Mouse (Mus musculus) forebrain, postnatal 0 days (tissue): Measurements from ENCODE around the gene Csrp1. TPM values are rescaled to one million over a fixed set of nuclear protein-coding genes. Genes with fewer than 3 reads are reported as not detected.
A peak's percentile ranks its signal among the peaks of the same experiment; 100 is the strongest.

Experiments
- ATAC-seq: fragments of 200-750 bp; cut with Nextera tagmentation; 2 replicates; pipeline ENCODE4 v1.8.0; 2017; ENCODE audit warnings: mild to moderate bottlenecking, moderate library complexity
- DNase-seq: peaks from one replicate; pipeline ENCODE4 v3.0.0-alpha.2; 2015
- H3K27ac ChIP-seq: fragments of 300-500 bp; sonication (generic); 2 replicates; pipeline ENCODE4 v1.5.1; 2014; ENCODE audit warnings: low read depth, mild to moderate bottlenecking, antibody characterized with exemption, low read length, moderate library complexity, mixed read lengths
- H3K27me3 ChIP-seq: fragments of 300-500 bp; sonication (generic); 2 replicates; pipeline ENCODE4 v1.6.1; 2014; ENCODE audit warnings: mild to moderate bottlenecking, low read length, mixed read lengths; ENCODE audit not compliant: insufficient read depth
- H3K36me3 ChIP-seq: fragments of 300-500 bp; sonication (generic); 2 replicates; pipeline ENCODE4 v1.6.1; 2014; ENCODE audit warnings: mild to moderate bottlenecking, moderate library complexity; ENCODE audit not compliant: insufficient read depth
- H3K4me1 ChIP-seq: fragments of 300-500 bp; sonication (generic); 2 replicates; pipeline ENCODE4 v1.6.1; 2014; ENCODE audit warnings: antibody characterized with exemption; ENCODE audit not compliant: insufficient read depth
- H3K4me2 ChIP-seq: fragments of 300-500 bp; sonication (generic); 2 replicates; pipeline ENCODE4 v1.6.1; 2014; ENCODE audit warnings: low read depth, mild to moderate bottlenecking, moderate library complexity
- H3K4me3 ChIP-seq: fragments of 300-500 bp; sonication (generic); 2 replicates; pipeline ENCODE4 v1.5.1; 2014; ENCODE audit warnings: low read depth, low read length, mixed read lengths
- H3K9ac ChIP-seq: fragments of 300-500 bp; sonication (generic); 2 replicates; pipeline ENCODE4 v1.6.1; 2014; ENCODE audit warnings: mild to moderate bottlenecking
- H3K9me3 ChIP-seq: fragments of 300-500 bp; sonication (generic); 2 replicates; pipeline ENCODE4 v1.6.1; 2016; ENCODE audit warnings: low read length
- CTCF ChIP-seq: sonication (generic); IDR thresholded peaks from 2 replicates; pipeline ENCODE4 v1.5.1; 2016; ENCODE audit warnings: antibody characterized with exemption, control low read depth, low read depth
- WGBS: fragments of 180-500 bp; shearing (Covaris S2); extraction: QIAGEN DNeasy Blood & Tissue Kit; methylation state at CpG from one replicate; pipeline ENCODE4 v1.1.7; 2014; 5-methylcytosine and 5-hydroxymethylcytosine counted together
- polyA plus RNA-seq: library from polyadenylated mRNA; unstranded; fragments of >200 nt; fragmentation: Nextera tagmentation; extraction: Ambion mirVana; gene quantifications from 2 replicates; pipeline ENCODE4 v1.2.1, GENCODE M21; 2015
- total RNA-seq: library from RNA; depleted of rRNA; stranded (reverse); fragments of >200 nt; gene quantifications from 2 replicates; pipeline ENCODE4 v1.2.3, GENCODE M21; 2014

The Csrp1 gene
- total and polyA plus RNA-seq, 2 experiments from 2014 or later = 21.0 to 55.7 TPM

GRCm38 (mm10) chr1:135752737-135753348, 33.0 kb downstream of the Csrp1 start:
- Histone ChIP-seq H3K27ac (no peak overlapping the region), H3K27me3 (no peaks in the 10 kb centered on the region), H3K9me3 (no peaks in the 10 kb centered on the region), H3K9ac (no peak overlapping the region), H3K4me1 (no peaks in the 10 kb centered on the region), H3K36me3 (no peaks in the 10 kb centered on the region), H3K4me3 (no peak overlapping the region), H3K4me2 (no peak overlapping the region)
- ATAC-seq (peak; percentile 100), DNase-seq (peak; percentile 92)
- TF ChIP-seq CTCF = peak; percentile 99
- 15% methylated on average over 10 of the region's 10 CpGs for WGBS

- no peak overlapping the region for H3K27ac ChIP-seq
- no peaks in the 10 kb centered on the region for H3K4me1 ChIP-seq
- H3K9me3 ChIP-seq = no peaks in the 10 kb centered on the region
- WGBS = 69% methylated on average over 9 of the region's 9 CpGs
- H3K9ac ChIP-seq = no peak overlapping the region
- H3K4me2 ChIP-seq = no peak overlapping the region
- no peaks in the 10 kb centered on the region for H3K27me3 ChIP-seq
- ATAC-seq (no peak), DNase-seq (no peak)
- no peak overlapping the region for H3K4me3 ChIP-seq
- no peaks in the 10 kb centered on the region for H3K36me3 ChIP-seq
- TF ChIP-seq CTCF = no peak
These were observed 35.4 kb downstream of the Csrp1 start for GRCm38 (mm10) chr1:135755287-135755686.

GRCm38 (mm10) chr1:135755913-135756312, 36.1 kb downstream of the Csrp1 start:
- WGBS = 91% methylated on average over 3 of the region's 3 CpGs

GRCm38 (mm10) chr1:135757287-135757686, 37.4 kb downstream of the Csrp1 start:
- no peak overlapping the region for H3K4me3 ChIP-seq
- no peak overlapping the region for H3K27ac ChIP-seq
- no peaks in the 10 kb centered on the region for H3K36me3 ChIP-seq
- no peaks in the 10 kb centered on the region for H3K27me3 ChIP-seq
- no peaks in the 10 kb centered on the region for H3K4me1 ChIP-seq
- DNase-seq (no peak), ATAC-seq (no peak)
- H3K9ac ChIP-seq = no peak overlapping the region
- 75% methylated on average over 8 of the region's 8 CpGs for WGBS
- H3K9me3 ChIP-seq = no peaks in the 10 kb centered on the region
- H3K4me2 ChIP-seq = no peak overlapping the region
- TF ChIP-seq CTCF = no peak

More at GRCm38 (mm10) chr1:135755913-135756312, 36.1 kb downstream of the Csrp1 start:
- Histone ChIP-seq H3K9me3 (no peaks in the 10 kb centered on the region), H3K4me2 (no peak overlapping the region), H3K4me1 (no peaks in the 10 kb centered on the region), H3K4me3 (no peak overlapping the region), H3K36me3 (no peaks in the 10 kb centered on the region), H3K27ac (no peak overlapping the region), H3K27me3 (no peaks in the 10 kb centered on the region), H3K9ac (no peak overlapping the region)
- TF ChIP-seq CTCF = no peak
- DNase-seq (no peak), ATAC-seq (no peak)

GRCm38 (mm10) chr1:135759685-135760084, 39.8 kb downstream of the Csrp1 start:
- no peaks in the 10 kb centered on the region for H3K27me3 ChIP-seq
- no peak for TF ChIP-seq CTCF

GRCm38 (mm10) chr1:135760216-135760615, 40.4 kb downstream of the Csrp1 start:
- WGBS = 73% methylated on average over 8 of the region's 8 CpGs
- no peak for ATAC-seq
- Histone ChIP-seq H3K27ac (no peak overlapping the region), H3K4me1 (no peaks in the 10 kb centered on the region), H3K9me3 (no peaks in the 10 kb centered on the region), H3K9ac (no peak overlapping the region), H3K4me3 (no peak overlapping the region), H3K27me3 (no peaks in the 10 kb centered on the region), H3K4me2 (no peak overlapping the region), H3K36me3 (no peaks in the 10 kb centered on the region)
- peak; percentile 36 for TF ChIP-seq CTCF
- no peak for DNase-seq

More at GRCm38 (mm10) chr1:135759685-135760084, 39.8 kb downstream of the Csrp1 start:
- ATAC-seq = no peak
- WGBS = 27% methylated on average over 4 of the region's 4 CpGs
- H3K9ac ChIP-seq = no peak overlapping the region
- no peak overlapping the region for H3K27ac ChIP-seq
- no peaks in the 10 kb centered on the region for H3K36me3 ChIP-seq
- H3K9me3 ChIP-seq = no peaks in the 10 kb centered on the region
- H3K4me3 ChIP-seq = no peak overlapping the region
- no peak for DNase-seq
- H3K4me2 ChIP-seq = no peak overlapping the region
- no peaks in the 10 kb centered on the region for H3K4me1 ChIP-seq

- no peak for TF ChIP-seq CTCF
- no peak overlapping the region for H3K9ac ChIP-seq
- ATAC-seq (no peak), DNase-seq (no peak)
- H3K4me1 ChIP-seq = peaks cover 7% of the 10 kb centered on the region; the same call in 1 of the 2 replicates
- 93% methylated on average over 5 of the region's 5 CpGs for WGBS
- H3K4me3 ChIP-seq = no peak overlapping the region
- H3K27me3 ChIP-seq = no peaks in the 10 kb centered on the region
- no peaks in the 10 kb centered on the region for H3K9me3 ChIP-seq
- no peak overlapping the region for H3K4me2 ChIP-seq
- H3K27ac ChIP-seq = no peak overlapping the region
- no peaks in the 10 kb centered on the region for H3K36me3 ChIP-seq
These were observed 41.9 kb downstream of the Csrp1 start for GRCm38 (mm10) chr1:135761728-135762127.
